Mouse (Mus musculus) megakaryocyte, embryonic 14.5 days (primary cell): Measurements from ENCODE around the gene Tmem119. TPM values are rescaled to one million over a fixed set of nuclear protein-coding genes. Genes with fewer than 3 reads are reported as not detected.
A peak's percentile ranks its signal among the peaks of the same experiment; 100 is the strongest.
"Not testable (repeated sequence)": the region's sequence is repeated elsewhere in the genome, so short reads cannot be mapped to it uniquely, and the experiment has no call there.

Experiments used
- H3K27me3 ChIP-seq: replicated peaks from 2 replicates; pipeline ENCODE3; 2012; ENCODE audit warnings: inconsistent platforms
- H3K36me3 ChIP-seq: replicated peaks from 2 replicates; pipeline ENCODE3; 2012; ENCODE audit warnings: low read length, inconsistent platforms, mixed read lengths
- H3K4me1 ChIP-seq: 2 replicates; pipeline ENCODE4 v1.6.1; 2012; ENCODE audit warnings: inconsistent platforms
- H3K4me3 ChIP-seq: replicated peaks from 2 replicates; pipeline ENCODE3; 2012; ENCODE audit warnings: moderate library complexity, mild to moderate bottlenecking, inconsistent platforms
- H3K9me3 ChIP-seq: 2 replicates; pipeline ENCODE4 v1.6.1; 2012; ENCODE audit warnings: inconsistent platforms
- FLI1 ChIP-seq: IDR thresholded peaks from 2 replicates; pipeline ENCODE4 v1.6.1; 2012; ENCODE audit warnings: low read length, inconsistent platforms, mixed read lengths
- GATA1 ChIP-seq: IDR thresholded peaks from 3 replicates; pipeline ENCODE4 v1.6.1; 2012; ENCODE audit warnings: mixed read lengths, low read length, inconsistent platforms, borderline replicate concordance
- polyA plus RNA-seq: library from polyadenylated mRNA; stranded (reverse); fragments of >175 nt; gene quantifications from 2 replicates; pipeline ENCODE4 v1.2.3, GENCODE M21; 2012; ENCODE audit warnings: low replicate concordance; ENCODE audit not compliant: insufficient read depth

The Tmem119 gene
- polyA plus RNA-seq, 1 experiment = 4.0 TPM

- no peaks in the 10 kb centered on the region for H3K9me3 ChIP-seq
- TF ChIP-seq GATA1 = no peak
- TF ChIP-seq FLI1 = no peak
- peaks cover 65% of the 10 kb centered on the region for H3K27me3 ChIP-seq
- H3K36me3 ChIP-seq = no peaks in the 10 kb centered on the region
- peak overlapping the region; percentile 67 for H3K4me3 ChIP-seq
- H3K4me1 ChIP-seq = peaks cover 66% of the 10 kb centered on the region
Observed at GRCm38 (mm10) chr5:113791197-113792095, 8.9 kb downstream of the Tmem119 start.

- TF ChIP-seq GATA1 (no peak), FLI1 (no peak)
- no peak overlapping the region for H3K4me3 ChIP-seq
Observed at GRCm38 (mm10) chr5:113790453-113791196, 9.7 kb downstream of the Tmem119 start.

GRCm38 (mm10) chr5:113789075-113789788, 11.1 kb downstream of the Tmem119 start:
- Histone ChIP-seq H3K4me3 (no peak overlapping the region), H3K36me3 (no peaks in the 10 kb centered on the region), H3K9me3 (peaks cover 9% of the 10 kb centered on the region), H3K27me3 (peaks cover 63% of the 10 kb centered on the region), H3K4me1 (peaks cover 59% of the 10 kb centered on the region)
- no peak for TF ChIP-seq FLI1
- no peak for TF ChIP-seq GATA1

More at GRCm38 (mm10) chr5:113790453-113791196, 9.7 kb downstream of the Tmem119 start:
- Histone ChIP-seq H3K4me1 (peaks cover 64% of the 10 kb centered on the region), H3K36me3 (no peaks in the 10 kb centered on the region), H3K27me3 (peaks cover 67% of the 10 kb centered on the region), H3K9me3 (no peaks in the 10 kb centered on the region)

- TF ChIP-seq GATA1 = no peak
- TF ChIP-seq FLI1 = no peak
- Histone ChIP-seq H3K4me3 (no peak overlapping the region), H3K27me3 (peaks cover 62% of the 10 kb centered on the region), H3K36me3 (no peaks in the 10 kb centered on the region), H3K4me1 (peaks cover 61% of the 10 kb centered on the region), H3K9me3 (peaks cover 15% of the 10 kb centered on the region)
Observed at GRCm38 (mm10) chr5:113788645-113789044, 11.7 kb downstream of the Tmem119 start.

GRCm38 (mm10) chr5:113786985-113787384, 13.3 kb downstream of the Tmem119 start:
- peaks cover 48% of the 10 kb centered on the region for H3K4me1 ChIP-seq
- peaks cover 18% of the 10 kb centered on the region for H3K9me3 ChIP-seq
- no peak for TF ChIP-seq GATA1
- no peak for TF ChIP-seq FLI1
- peaks cover 63% of the 10 kb centered on the region for H3K27me3 ChIP-seq
- peak overlapping the region; percentile 16 for H3K4me3 ChIP-seq
- no peaks in the 10 kb centered on the region for H3K36me3 ChIP-seq

GRCm38 (mm10) chr5:113784104-113784503, 16.2 kb downstream of the Tmem119 start:
- H3K9me3 ChIP-seq = peaks cover 18% of the 10 kb centered on the region
- H3K36me3 ChIP-seq, H3K4me3 ChIP-seq: not testable (repeated sequence)
- H3K4me1 ChIP-seq = peaks cover 31% of the 10 kb centered on the region
- peaks cover 77% of the 10 kb centered on the region for H3K27me3 ChIP-seq

GRCm38 (mm10) chr5:113783581-113784001, 16.7 kb downstream of the Tmem119 start:
- H3K36me3 ChIP-seq = peaks cover 4% of the 10 kb centered on the region
- H3K4me1 ChIP-seq = peaks cover 28% of the 10 kb centered on the region
- TF ChIP-seq FLI1 = no peak
- TF ChIP-seq GATA1 = no peak
- H3K27me3 ChIP-seq = peaks cover 71% of the 10 kb centered on the region
- H3K9me3 ChIP-seq = peaks cover 18% of the 10 kb centered on the region
- H3K4me3 ChIP-seq = no peak overlapping the region

- Histone ChIP-seq H3K4me1 (peaks cover 21% of the 10 kb centered on the region), H3K4me3 (no peak overlapping the region), H3K27me3 (peaks cover 64% of the 10 kb centered on the region), H3K9me3 (peaks cover 18% of the 10 kb centered on the region), H3K36me3 (peaks cover 12% of the 10 kb centered on the region)
- no peak for TF ChIP-seq FLI1
- TF ChIP-seq GATA1 = no peak
Observed at GRCm38 (mm10) chr5:113782624-113783023, 17.7 kb downstream of the Tmem119 start.

- H3K4me1 ChIP-seq = peaks cover 13% of the 10 kb centered on the region
- H3K4me3 ChIP-seq = no peak overlapping the region
- TF ChIP-seq FLI1 (no peak), GATA1 (no peak)
- peaks cover 62% of the 10 kb centered on the region for H3K27me3 ChIP-seq
- H3K9me3 ChIP-seq = peaks cover 18% of the 10 kb centered on the region
- H3K36me3 ChIP-seq = peaks cover 18% of the 10 kb centered on the region
Observed at GRCm38 (mm10) chr5:113781875-113782274, 18.4 kb downstream of the Tmem119 start.
